Mouse (Mus musculus) left cerebral cortex, postnatal 36 days (tissue): ENCODE results near the gene Mavs. TPM values are rescaled to one million over a fixed set of nuclear protein-coding genes. Genes with fewer than 3 reads are reported as not detected.

Experiments used
- DNase-seq, 2 experiments: peaks; one replicate each; pipeline ENCODE4 v3.0.0; 2021 to 2022; ENCODE audit warnings: low spot score in 2 of 2, mixed read lengths in 1 of 2
- intact Hi-C: fragments of 180-260 bp; cut with DNase I; formaldehyde crosslinking; loops from one replicate; pipeline ENCODE4 v1.15.1; 2025
- microRNA-seq: library from miRNA; unstranded; fragments of <30 nt; microRNA quantifications from one replicate; pipeline ENCODE4 v1.2.0, GENCODE M21; 2022
- total RNA-seq, 2 experiments: library from RNA; stranded (reverse); gene quantifications; 2 replicates each; pipeline ENCODE4 v1.2.3; 2021

Gene Mavs
- total RNA-seq, 2 experiments from 2014 or later, result 6.5 to 6.9 TPM

- intact Hi-C loops, result no loop called here
- no peak for DNase-seq
Observed at GRCm38 (mm10) chr2:131255738-131256137, 21.9 kb downstream of the Mavs start.

DNA sequence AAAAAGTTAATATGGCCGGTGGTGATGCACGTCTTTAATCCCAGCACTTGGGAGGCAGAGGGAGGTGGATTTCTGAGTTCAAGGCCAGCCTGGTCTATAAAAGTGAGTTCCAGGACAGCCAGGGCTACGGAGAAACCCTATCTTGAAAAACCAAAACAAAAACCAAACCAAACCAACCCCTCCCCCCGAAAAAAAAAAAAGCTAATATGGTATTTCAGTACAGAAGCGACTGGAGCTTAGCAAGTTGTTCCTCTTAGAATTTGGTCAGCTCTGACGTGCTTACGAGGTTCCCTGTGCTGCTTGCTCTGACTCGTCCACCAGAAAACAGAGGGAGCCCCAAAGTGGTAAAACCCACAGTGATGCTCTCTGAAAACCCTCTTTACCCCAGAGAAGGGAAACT, 24.8 kb downstream of the Mavs start:
- intact Hi-C loops, result no loop called here

GRCm38 (mm10) chr2:131260544-131261307, 26.9 kb downstream of the Mavs start:
- DNase-seq, result no peak
- intact Hi-C loops, result loop anchor here (5.0 to 10.0 kb wide), 2 partner anchors 83 to 154 kb away; no protein-coding TSS in a partner anchor

More for the DNA sequence above, 24.8 kb downstream of the Mavs start:
- no peak for DNase-seq

DNA sequence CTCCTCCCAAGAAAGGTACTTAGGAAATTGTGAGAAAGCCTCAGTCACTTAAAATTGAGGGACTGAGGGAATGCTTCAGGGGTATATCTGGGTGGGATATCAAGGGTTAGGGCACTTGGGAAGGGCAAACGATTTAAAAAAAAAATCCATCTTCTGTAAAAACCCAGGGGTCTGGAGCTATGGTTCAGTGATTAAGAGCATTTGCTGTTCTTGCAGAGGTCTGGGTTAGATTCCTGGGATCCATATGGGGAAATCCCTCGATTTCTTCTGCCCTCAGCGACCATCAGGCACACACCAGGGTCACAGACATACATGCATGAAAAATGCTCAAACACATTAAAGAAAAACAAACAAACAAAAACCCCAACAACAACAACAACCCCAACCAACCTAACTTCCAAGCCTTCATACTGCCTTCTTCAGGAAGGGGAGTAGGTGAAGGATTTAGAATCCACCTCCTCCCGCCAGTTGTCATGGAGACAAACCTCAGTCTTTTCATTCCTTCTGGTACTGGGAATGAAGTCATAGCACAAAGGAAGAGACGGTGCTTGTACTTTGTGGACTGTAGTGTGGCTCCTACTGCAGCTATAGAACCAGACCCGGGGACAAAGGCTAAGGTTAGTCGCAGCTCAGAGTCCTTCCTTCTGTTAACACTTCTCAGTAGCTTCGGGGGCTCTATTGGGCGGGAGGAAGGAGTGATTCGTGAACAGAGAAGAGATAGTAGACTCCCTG, 27.8 kb downstream of the Mavs start:
- intact Hi-C loops, result loop anchor here (1.0 to 10.0 kb wide), 3 partner anchors 51 to 153 kb away; no protein-coding TSS in a partner anchor
- no peak for DNase-seq

GRCm38 (mm10) chr2:131262213-131262672, 28.4 kb downstream of the Mavs start, which contains the start of gene Pank2:
Gene Pank2 (plus strand): TSS chr2:131262495.
- intact Hi-C loops, result loop anchor here (1.0 to 10.0 kb wide), 3 partner anchors 52 to 153 kb away; no protein-coding TSS in a partner anchor
- DNase-seq, result peak; percentile 98

- intact Hi-C loops, result loop anchor here (1.0 to 10.0 kb wide), 3 partner anchors 53 to 152 kb away; no protein-coding TSS in a partner anchor
- DNase-seq, result no peak
Observed at GRCm38 (mm10) chr2:131262680-131263670, 29.1 kb downstream of the Mavs start.

DNA sequence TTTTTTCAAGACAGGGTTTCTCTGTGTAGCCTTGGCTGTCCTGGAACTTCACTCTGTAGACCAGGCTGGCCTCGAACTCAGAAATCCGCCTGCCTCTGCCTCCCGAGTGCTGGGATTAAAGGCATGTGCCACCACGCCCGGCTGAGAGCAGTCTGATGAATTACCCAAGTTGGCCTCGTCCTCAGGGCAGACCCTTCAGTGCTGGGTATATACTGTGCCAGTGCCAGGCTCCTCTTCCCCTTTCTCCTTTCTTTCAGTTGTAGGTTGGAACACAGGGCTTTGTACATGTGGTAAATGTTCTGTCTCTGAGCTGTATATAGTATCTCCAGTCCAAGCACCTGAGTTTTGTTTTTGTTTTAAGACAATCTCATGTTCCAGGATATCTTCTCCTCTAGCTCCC, 30.2 kb downstream of the Mavs start:
- intact Hi-C loops, result loop anchor here (5.0 to 10.0 kb wide), 2 partner anchors 87 to 151 kb away; no protein-coding TSS in a partner anchor
- no peak for DNase-seq

- intact Hi-C loops, result loop anchor here (10.0 kb wide), 1 partner anchor 150 kb away; no protein-coding TSS in a partner anchor
- DNase-seq, result no peak
Observed at GRCm38 (mm10) chr2:131265056-131265455, 31.2 kb downstream of the Mavs start.

DNA sequence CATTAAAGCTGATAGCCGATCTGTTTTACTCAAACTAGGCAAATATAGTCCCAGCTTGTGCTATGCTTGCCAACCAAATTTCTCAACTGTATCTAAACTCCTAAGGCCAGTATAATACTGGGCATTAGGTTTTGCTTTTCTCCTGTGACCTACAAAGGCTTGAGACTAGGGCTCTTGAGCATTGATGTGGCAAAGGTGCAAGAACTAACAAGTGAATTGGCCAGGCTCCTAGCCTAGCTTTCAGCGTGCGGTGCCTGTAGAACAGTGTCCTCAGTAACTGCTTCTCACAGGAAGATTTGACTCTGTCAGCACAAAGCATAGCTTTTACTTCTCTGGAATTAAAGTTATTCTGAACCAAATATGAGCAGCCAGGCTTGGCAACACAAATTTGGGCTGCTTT, 41.6 kb downstream of the Mavs start:
- intact Hi-C loops, result no loop called here
- no peak for DNase-seq

DNA sequence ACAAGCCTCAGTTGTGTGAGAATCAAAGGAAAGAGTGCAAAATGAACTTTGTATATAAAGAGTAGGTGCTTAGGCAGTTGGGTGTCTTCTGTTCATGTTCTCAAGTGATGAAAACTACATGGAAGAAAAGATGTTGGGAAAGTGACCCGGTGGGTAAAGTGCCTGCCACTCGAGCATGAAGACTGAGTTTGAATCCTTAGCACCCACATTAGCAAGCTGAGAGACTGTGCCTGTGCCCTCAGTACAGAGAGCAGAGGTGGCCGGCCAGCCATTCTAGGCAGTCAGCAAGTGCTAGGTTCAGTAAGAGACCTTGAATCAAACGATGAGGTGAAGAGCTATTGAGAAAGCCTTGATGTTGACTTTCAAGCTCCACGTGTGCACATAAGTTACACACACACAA, 42.9 kb downstream of the Mavs start:
- intact Hi-C loops, result no loop called here

DNA sequence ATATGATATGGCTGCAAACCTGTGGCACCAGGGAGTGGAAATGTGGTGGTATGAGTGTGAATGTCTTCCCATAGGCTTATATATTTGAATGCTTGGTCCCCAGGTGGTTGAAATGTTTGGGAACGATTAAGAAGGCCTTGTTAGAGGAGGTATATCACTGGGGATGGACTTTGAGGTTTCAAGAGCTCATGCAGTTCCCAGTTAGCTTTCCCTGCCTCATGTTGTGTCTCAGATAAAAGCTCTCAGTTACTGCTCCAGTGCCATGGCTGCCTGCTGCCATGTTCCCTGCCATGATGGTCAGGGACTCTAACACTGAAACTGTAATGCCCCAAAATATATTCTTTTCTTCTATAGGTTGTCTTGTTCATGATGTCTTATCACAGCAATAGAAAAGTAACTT, 47.7 kb downstream of the Mavs start:
- intact Hi-C loops, result no loop called here

More for the DNA sequence above, 42.9 kb downstream of the Mavs start:
- no peak for DNase-seq

DNA sequence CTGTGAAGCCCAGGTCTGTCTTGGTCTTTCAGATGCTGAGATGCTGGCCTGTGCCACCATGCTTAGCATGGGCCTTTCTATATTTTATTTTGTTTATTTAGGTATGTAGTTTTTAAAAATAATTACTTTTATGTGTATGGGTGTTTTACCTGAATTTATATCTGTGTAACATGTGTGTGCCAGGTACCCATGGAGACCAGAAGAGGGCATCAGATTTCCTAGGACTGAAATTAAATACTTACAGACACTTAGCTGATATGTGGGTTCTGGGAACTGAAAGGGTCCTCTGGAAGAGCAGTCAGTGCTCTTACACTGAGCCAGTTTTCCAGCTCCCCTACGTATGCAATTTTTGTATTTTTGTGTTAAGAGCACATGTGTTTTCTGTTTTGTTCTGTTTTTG, 52.4 kb downstream of the Mavs start:
- DNase-seq, result no peak
- intact Hi-C loops, result no loop called here

More for the DNA sequence above, 47.7 kb downstream of the Mavs start:
- DNase-seq, result no peak

GRCm38 (mm10) chr2:131290669-131291068, 56.8 kb downstream of the Mavs start:
- intact Hi-C loops, result loop anchor here (10.0 kb wide), 1 partner anchor 124 kb away; no protein-coding TSS in a partner anchor
- no peak for DNase-seq

GRCm38 (mm10) chr2:131296746-131297261, 62.9 kb downstream of the Mavs start:
- intact Hi-C loops, result loop anchor here (10.0 kb wide), 1 partner anchor 118 kb away; no protein-coding TSS in a partner anchor
- no peak for DNase-seq

Small RNA genes lying within 50 kb of the gene (microRNA-seq; reads per million reads assigned to microRNA genes)
- gene Mir103-2, result 27.1 reads per million, percentile 43 among the genes with 10 or more reads in this experiment

Other genes with a start within 250 kb of the Mavs start
- gene Gfra4, start 191.0 kb upstream of the Mavs start, total RNA-seq, result 10 to 100 TPM; 53.5 to 65.7 TPM
- gene Adam33, start 170.2 kb upstream of the Mavs start, total RNA-seq, result 1 to 10 TPM; 4.9 to 9.0 TPM
- under 1 TPM; 0.32 to 0.75 TPM for gene Siglec1, start 147.3 kb upstream of the Mavs start, total RNA-seq
- 10 to 100 TPM in 1 of 2 experiments, 1 to 10 TPM in 1; 7.2 to 11.9 TPM for gene Hspa12b, start 106.8 kb upstream of the Mavs start, total RNA-seq
- not detected for gene Gm11037, start 100.6 kb upstream of the Mavs start, total RNA-seq
- 10 to 100 TPM; 71.1 to 78.3 TPM for gene 1700037H04Rik, start 74.0 kb upstream of the Mavs start, total RNA-seq
- 10 to 100 TPM; 75.1 to 88.0 TPM for gene Cenpb, start 54.0 kb upstream of the Mavs start, total RNA-seq
- 10 to 100 TPM; 13.9 to 22.8 TPM for gene Cdc25b, start 47.1 kb upstream of the Mavs start, total RNA-seq
- 10 to 100 TPM in 1 of 2 experiments, 1 to 10 TPM in 1; 9.7 to 10.8 TPM for gene Spef1, start 46.8 kb upstream of the Mavs start, total RNA-seq
- gene Ap5s1, start 27.0 kb upstream of the Mavs start, total RNA-seq, result 10 to 100 TPM; 21.3 to 30.7 TPM
- 10 to 100 TPM; 67.4 to 72.0 TPM for gene Pank2, start 28.4 kb downstream of the Mavs start, total RNA-seq
- gene Rnf24, start 118.8 kb downstream of the Mavs start, total RNA-seq, result 10 to 100 TPM; 37.4 to 39.4 TPM